Mouse (Mus musculus) layer of hippocampus, adult 11-12 months (tissue): ENCODE results near the gene Krt75.
"Not testable (repeated sequence)": the region's sequence is repeated elsewhere in the genome, so short reads cannot be mapped to it uniquely, and the experiment has no call there.

ENCODE experiments used
- DNase-seq: peaks from one replicate; pipeline ENCODE4 v3.0.0; 2022; ENCODE audit warnings: low spot score

The Krt75 gene

GRCm38 (mm10) chr15:101517161-101517560 lies 56.5 kb downstream of the Krt75 start, which contains the start of gene Gm49425:
TSS of gene Gm49425 (minus strand) at chr15:101517261.
- DNase-seq: not testable (repeated sequence)
